Mouse (Mus musculus): ENCODE measurements around the gene Pds5a.

DNA sequence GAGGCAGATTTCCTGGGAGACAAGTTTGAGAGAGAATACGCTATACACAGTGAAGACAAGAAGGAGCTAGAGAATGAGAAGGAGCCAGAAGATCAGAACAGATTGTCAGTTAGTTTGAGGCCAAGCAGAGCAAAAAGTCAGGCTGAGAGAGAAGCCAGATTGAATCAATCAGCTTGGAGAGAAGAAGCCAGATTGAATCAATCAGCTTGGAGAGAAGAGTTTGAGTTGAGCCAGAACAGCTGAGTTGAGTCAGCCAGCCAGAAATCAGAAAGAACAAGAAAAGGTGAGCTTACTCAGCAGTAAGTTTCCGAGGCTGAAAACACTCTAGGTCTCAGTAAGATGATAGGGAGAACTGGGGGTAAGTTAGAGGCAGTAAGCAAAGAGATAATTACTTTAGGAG lies 123.2 kb downstream of the Pds5a start:
- TF ChIP-seq CTCF (IDR thresholded peaks at IDR 0.05) (no peak), EP300 (IDR thresholded peaks at IDR 0.05) (no peak)

Measured in lung, postnatal 0 days (tissue).